ENCODE assay signal across 9 mouse cellular contexts in genomic region chr5:146790944-146791343, GRCm38 (mm10). TPM values are rescaled to one million over a fixed set of nuclear protein-coding genes. Genes with fewer than 3 reads are reported as not detected.
A peak's percentile ranks its signal among the peaks of the same experiment; 100 is the strongest.
DNase-seq lines count a peak whose midpoint lies in the region; ATAC-seq lines count a peak whose summit lies in the region.
"Had no signal": no experiment of that assay in that cellular context is flagged by ENCODE, and none has a peak within 500 bp of the region (broad histone marks: within the 10 kb centered on the region; RNA-seq: fewer than 3 reads in every experiment).

No protein-coding gene starts in this region.

- H3K4me3 ChIP-seq in heart, embryonic 11.5 days (ENCODE audit: low read depth, low read length) = no peak overlapping the region
- peak overlapping the region; percentile 2 for H3K4me3 ChIP-seq in megakaryocyte, embryonic 14.5 days (replicated peaks)
- H3K4me3 ChIP-seq in hindbrain, embryonic 13.5 days = no peak overlapping the region

- no peaks in the 10 kb centered on the region for H3K9me3 ChIP-seq in heart, embryonic 11.5 days (replicated peaks; ENCODE audit: control insufficient read depth, low read length)
- no peaks in the 10 kb centered on the region for H3K9me3 ChIP-seq in megakaryocyte, embryonic 14.5 days
- no peaks in the 10 kb centered on the region for H3K9me3 ChIP-seq in hindbrain, embryonic 13.5 days

- 0 out of 2 replicates have a peak overlapping the region, but pooled peaks have one; percentile 0 for H3K4me2 ChIP-seq in heart, embryonic 11.5 days
- 0 out of 2 replicates have a peak overlapping the region, but pooled peaks have one; percentile 10 for H3K4me2 ChIP-seq in hindbrain, embryonic 13.5 days

- H3K9ac ChIP-seq in heart, embryonic 11.5 days (ENCODE audit: low read depth, low read length) = no peak overlapping the region; the same call in 1 of the 2 replicates
- peak overlapping the region; percentile 14; the same call in 1 of the 2 replicates for H3K9ac ChIP-seq in hindbrain, embryonic 13.5 days

- no peaks in the 10 kb centered on the region for H3K27me3 ChIP-seq in heart, embryonic 11.5 days (ENCODE audit: control insufficient read depth, insufficient read depth, low read length)
- H3K27me3 ChIP-seq in megakaryocyte, embryonic 14.5 days (replicated peaks) = no peaks in the 10 kb centered on the region
- H3K27me3 ChIP-seq in hindbrain, embryonic 13.5 days = no peaks in the 10 kb centered on the region

- WGBS in heart, embryonic 11.5 days (ENCODE audit: insufficient replicate concordance) = 78% methylated on average over 8 of the region's 8 CpGs
- WGBS in hindbrain, embryonic 13.5 days = 80% methylated on average over 8 of the region's 8 CpGs

- ATAC-seq in heart, embryonic 11.5 days (replicated peaks; ENCODE audit: insufficient number of reproducible peaks, low FRiP score, low TSS enrichment) = no peak
- no peak for ATAC-seq in megakaryocyte, adult 5-6 weeks (ENCODE audit: poor library complexity, severe bottlenecking)
- ATAC-seq in hindbrain, embryonic 13.5 days (ENCODE audit: low FRiP score) = no peak

- H3K27ac ChIP-seq in heart, embryonic 11.5 days (ENCODE audit: low read depth, low read length) = no peak overlapping the region
- H3K27ac ChIP-seq in hindbrain, embryonic 13.5 days = no peak overlapping the region

- intact Hi-C loops in gastrocnemius, postnatal 14 days (cut with DNase I; ENCODE audit: low total_unique reads) = no loop called here

- H3K4me1 ChIP-seq in heart, embryonic 11.5 days (ENCODE audit: control insufficient read depth, insufficient read depth, low read length) = peaks cover 28% of the 10 kb centered on the region
- peaks cover 83% of the 10 kb centered on the region for H3K4me1 ChIP-seq in megakaryocyte, embryonic 14.5 days
- H3K4me1 ChIP-seq in hindbrain, embryonic 13.5 days (replicated peaks) = peaks cover 51% of the 10 kb centered on the region

- H3K36me3 ChIP-seq in heart, embryonic 11.5 days (ENCODE audit: control insufficient read depth, insufficient read depth, low read length) = no peaks in the 10 kb centered on the region; the same call in 1 of the 2 replicates
- peaks cover 3% of the 10 kb centered on the region for H3K36me3 ChIP-seq in megakaryocyte, embryonic 14.5 days (replicated peaks; ENCODE audit: low read length)
- 0 out of 2 replicates have a peak, but pooled peaks cover 3% of the 10 kb centered on the region for H3K36me3 ChIP-seq in hindbrain, embryonic 13.5 days

- DNase-seq in heart, adult 11 months = no peak
- peak; percentile 44 for DNase-seq in right cerebral cortex, postnatal 25 days
- DNase-seq in gastrocnemius, postnatal 14 days = no peak
- no peak for DNase-seq in lung, postnatal 14 days
- DNase-seq: adrenal gland, adult 2 months had no signal

RNA-seq across cellular contexts. Expression of gene Usp12, which starts 3.9 kb away (rescaled TPM):
- polyA plus RNA-seq in heart, embryonic 11.5 days (2014; fragmentation: Nextera tagmentation; extraction: Ambion mirVana) = 9.2 and 11.1 TPM in 2 replicates
- 0.63 and 3.6 TPM in 2 replicates for polyA plus RNA-seq in megakaryocyte, embryonic 14.5 days (2012; ENCODE audit: insufficient read depth, low replicate concordance)
- 36.8 and 41.3 TPM in 2 replicates for total RNA-seq in megakaryocyte, adult 5-6 weeks (2015)
- 50.9 and 55.8 TPM in 2 replicates for total RNA-seq in megakaryocyte, adult 5-6 weeks (2017)
- polyA plus RNA-seq in hindbrain, embryonic 13.5 days (2015; fragmentation: Nextera tagmentation; extraction: Ambion mirVana) = 14.6 and 15.2 TPM in 2 replicates
- 10 to 100 TPM; 13.8 to 15.7 TPM for total RNA-seq in gastrocnemius, postnatal 14 days (2021)

RNA-seq across cellular contexts. Expression of gene Rpl21, which starts 41.7 kb away (rescaled TPM):
- polyA plus RNA-seq in heart, embryonic 11.5 days (2014; fragmentation: Nextera tagmentation; extraction: Ambion mirVana) = 444 and 490 TPM in 2 replicates
- polyA plus RNA-seq in megakaryocyte, embryonic 14.5 days (2012; ENCODE audit: insufficient read depth, low replicate concordance) = 15.4 and 53.6 TPM in 2 replicates
- total RNA-seq in megakaryocyte, adult 5-6 weeks (2015) = 1,886 and 1,948 TPM in 2 replicates
- 1,623 and 1,719 TPM in 2 replicates for total RNA-seq in megakaryocyte, adult 5-6 weeks (2017)
- 378 and 384 TPM in 2 replicates for polyA plus RNA-seq in hindbrain, embryonic 13.5 days (2015; fragmentation: Nextera tagmentation; extraction: Ambion mirVana)
- 100 to 1,000 TPM; 184 to 212 TPM for total RNA-seq in gastrocnemius, postnatal 14 days (2021)

RNA-seq across cellular contexts. Expression of gene Rasl11a, which starts 53.9 kb away (rescaled TPM):
- polyA plus RNA-seq in heart, embryonic 11.5 days (2014; fragmentation: Nextera tagmentation; extraction: Ambion mirVana) = 10.9 and 11.3 TPM in 2 replicates
- polyA plus RNA-seq in megakaryocyte, embryonic 14.5 days (2012; ENCODE audit: insufficient read depth, low replicate concordance) = 6.5 and 7.0 TPM in 2 replicates
- not detected in 2 replicates for total RNA-seq in megakaryocyte, adult 5-6 weeks (2015)
- not detected in 2 replicates for total RNA-seq in megakaryocyte, adult 5-6 weeks (2017)
- 9.0 and 11.9 TPM in 2 replicates for polyA plus RNA-seq in hindbrain, embryonic 13.5 days (2015; fragmentation: Nextera tagmentation; extraction: Ambion mirVana)
- 1 to 10 TPM; 3.0 to 3.4 TPM for total RNA-seq in gastrocnemius, postnatal 14 days (2021)
